Mouse (Mus musculus) cerebellum, adult 2 months (tissue): Measurements from ENCODE around the gene Trim60. TPM values are rescaled to one million over a fixed set of nuclear protein-coding genes. Genes with fewer than 3 reads are reported as not detected.

Experiments
- DNase-seq, 2 experiments: peaks; one replicate each; pipeline ENCODE4 v3.0.0; 2021
- H3K27ac ChIP-seq: fragments of 200-500 bp; 2 replicates; pipeline ENCODE4 v1.5.1; 2012; ENCODE audit warnings: low read length, control low read depth, inconsistent platforms; ENCODE audit not compliant: insufficient read depth
- H3K27me3 ChIP-seq: fragments of 200-500 bp; 2 replicates; pipeline ENCODE4 v1.6.1; 2012; ENCODE audit warnings: inconsistent platforms, mild to moderate bottlenecking, low read length, moderate library complexity; ENCODE audit not compliant: control insufficient read depth, insufficient read depth
- H3K4me1 ChIP-seq: fragments of 200-500 bp; 2 replicates; pipeline ENCODE4 v1.6.1; 2011; ENCODE audit warnings: low read length; ENCODE audit not compliant: control insufficient read depth, insufficient read depth
- H3K4me3 ChIP-seq: fragments of 200-500 bp; replicated peaks from 2 replicates; pipeline ENCODE3; 2011; ENCODE audit warnings: mild to moderate bottlenecking, low read depth, low read length, control low read depth; ENCODE audit not compliant: insufficient read depth
- CTCF ChIP-seq: fragments of 200-500 bp; IDR thresholded peaks from 2 replicates; pipeline ENCODE4 v1.5.1; 2011; ENCODE audit warnings: low read depth, mild to moderate bottlenecking, control low read depth, low read length, moderate library complexity, borderline replicate concordance; ENCODE audit not compliant: insufficient read depth
- POLR2A ChIP-seq: fragments of 200-500 bp; IDR thresholded peaks from 2 replicates; pipeline ENCODE4 v1.6.1; 2011; ENCODE audit warnings: low read length, control low read depth, borderline replicate concordance; ENCODE audit not compliant: insufficient read depth
- WGBS: fragments of 180-500 bp; shearing (Covaris S2); methylation state at CpG from one replicate; pipeline ENCODE4 v1.1.7; 2018; 5-methylcytosine and 5-hydroxymethylcytosine counted together
- polyA plus RNA-seq: library from polyadenylated mRNA; depleted of rRNA; stranded (reverse); fragments of >200 nt; gene quantifications from 2 replicates; pipeline ENCODE4 v1.2.3, GENCODE M21; 2012; rRNA removed

Trim60 gene
- not detected in 2 replicates for polyA plus RNA-seq

- Histone ChIP-seq H3K4me1 (no peaks in the 10 kb centered on the region), H3K27me3 (no peaks in the 10 kb centered on the region), H3K4me3 (no peak within 1 kb of the TSS), H3K27ac (no peak within 1 kb of the TSS)
- DNase-seq, result no peak
- TF ChIP-seq CTCF, result no peak
- no peak for TF ChIP-seq POLR2A
- WGBS, result 86% methylated on average over 8 of the region's 8 CpGs
Measured at GRCm38 (mm10) chr8:65018423-65018822, at the start of gene Trim60, which contains the start of gene Trim61. TSS of gene Trim60 (minus strand) at chr8:65018584. TSS of gene Trim61 (minus strand) at chr8:65018523.

- 51% methylated on average over 10 of the region's 10 CpGs for WGBS
- no peak for TF ChIP-seq POLR2A
- no peak for TF ChIP-seq CTCF
Measured at GRCm38 (mm10) chr8:65067694-65068472, 49.5 kb upstream of the Trim60 start.

DNA sequence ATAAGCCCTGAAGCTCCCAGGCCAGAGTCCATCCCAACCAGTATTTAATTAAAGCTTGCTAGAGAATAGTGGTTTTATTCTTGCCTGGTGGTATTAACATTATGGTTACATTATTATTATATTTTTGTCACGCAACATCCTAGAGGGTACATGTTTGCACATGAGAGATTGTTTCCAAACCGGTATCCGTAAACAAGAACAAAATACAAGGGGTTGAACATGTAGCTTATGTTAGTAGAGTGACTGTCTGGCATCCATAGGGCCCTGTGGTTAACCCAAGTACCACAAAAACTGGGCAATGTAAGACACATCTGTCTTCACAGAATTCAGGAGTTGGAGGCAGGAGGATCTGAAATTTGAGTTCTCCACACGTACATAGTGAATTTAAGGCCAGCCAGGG, 48.6 kb upstream of the Trim60 start:
- Histone ChIP-seq H3K27me3 (no peaks in the 10 kb centered on the region), H3K4me3 (no peak overlapping the region), H3K4me1 (no peaks in the 10 kb centered on the region), H3K27ac (no peak overlapping the region)
- no peak for TF ChIP-seq POLR2A
- no peak for TF ChIP-seq CTCF
- 90% methylated on average over 4 of the region's 4 CpGs for WGBS
- DNase-seq, result no peak

More at GRCm38 (mm10) chr8:65067694-65068472, 49.5 kb upstream of the Trim60 start:
- H3K27me3 ChIP-seq, result no peaks in the 10 kb centered on the region
- no peak overlapping the region for H3K4me3 ChIP-seq
- no peaks in the 10 kb centered on the region for H3K4me1 ChIP-seq
- DNase-seq, result no peak
- H3K27ac ChIP-seq, result no peak overlapping the region

DNA sequence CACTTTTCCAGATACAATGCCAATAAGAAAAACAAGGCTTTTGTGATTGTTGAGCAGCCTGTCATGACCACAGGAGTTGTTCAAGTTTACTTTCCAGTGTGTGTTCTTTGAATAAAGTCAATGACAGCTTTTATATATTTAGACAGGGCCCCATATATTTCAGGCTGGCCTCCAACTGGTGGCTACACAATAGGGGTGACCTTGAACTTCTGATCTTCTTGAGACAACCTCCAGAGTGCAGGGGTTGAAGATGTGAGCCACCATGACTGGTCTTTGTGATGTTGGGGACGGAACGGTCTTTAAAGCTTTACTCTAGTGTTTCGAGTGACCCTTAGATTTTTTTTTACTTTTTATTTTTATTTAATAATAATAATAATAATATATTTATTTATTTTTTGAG, 47.2 kb upstream of the Trim60 start:
- Histone ChIP-seq H3K27me3 (no peaks in the 10 kb centered on the region), H3K4me3 (no peak overlapping the region), H3K27ac (no peak overlapping the region), H3K4me1 (no peaks in the 10 kb centered on the region)
- TF ChIP-seq POLR2A (no peak), CTCF (no peak)
- no peak for DNase-seq
- 94% methylated on average over 3 of the region's 3 CpGs for WGBS

GRCm38 (mm10) chr8:65064071-65064470, 45.7 kb upstream of the Trim60 start:
- TF ChIP-seq CTCF (no peak), POLR2A (no peak)
- Histone ChIP-seq H3K4me3 (no peak overlapping the region), H3K4me1 (no peaks in the 10 kb centered on the region), H3K27me3 (no peaks in the 10 kb centered on the region), H3K27ac (no peak overlapping the region)
- WGBS, result 53% methylated on average over 2 of the region's 2 CpGs
- DNase-seq, result no peak

GRCm38 (mm10) chr8:65062195-65062594, 43.8 kb upstream of the Trim60 start:
- no peak for DNase-seq
- Histone ChIP-seq H3K27ac (no peak overlapping the region), H3K27me3 (no peaks in the 10 kb centered on the region), H3K4me3 (no peak overlapping the region), H3K4me1 (no peaks in the 10 kb centered on the region)
- no peak for TF ChIP-seq POLR2A
- TF ChIP-seq CTCF, result no peak
- 64% methylated on average over 4 of the region's 4 CpGs for WGBS

GRCm38 (mm10) chr8:65056722-65057121, 38.3 kb upstream of the Trim60 start:
- no peak for TF ChIP-seq POLR2A
- TF ChIP-seq CTCF, result no peak
- Histone ChIP-seq H3K27me3 (no peaks in the 10 kb centered on the region), H3K4me3 (no peak overlapping the region), H3K4me1 (no peaks in the 10 kb centered on the region), H3K27ac (no peak overlapping the region)
- 89% methylated on average over 4 of the region's 4 CpGs for WGBS
- DNase-seq, result no peak

- Histone ChIP-seq H3K27me3 (no peaks in the 10 kb centered on the region), H3K27ac (no peak overlapping the region), H3K4me3 (no peak overlapping the region), H3K4me1 (no peaks in the 10 kb centered on the region)
- 84% methylated on average over 5 of the region's 5 CpGs for WGBS
- TF ChIP-seq POLR2A, result no peak
- no peak for TF ChIP-seq CTCF
- no peak for DNase-seq
Measured at GRCm38 (mm10) chr8:65053968-65054367, 35.6 kb upstream of the Trim60 start.
